Mouse (Mus musculus): ENCODE data around the gene Bcas2. TPM values are rescaled to one million over a fixed set of nuclear protein-coding genes. Genes with fewer than 3 reads are reported as not detected.
A peak's percentile ranks its signal among the peaks of the same experiment; 100 is the strongest.
"Not testable (repeated sequence)": the region's sequence is repeated elsewhere in the genome, so short reads cannot be mapped to it uniquely, and the experiment has no call there.

Bcas2 gene
- polyA plus RNA-seq, 2 experiments = 104 to 135 TPM

DNA sequence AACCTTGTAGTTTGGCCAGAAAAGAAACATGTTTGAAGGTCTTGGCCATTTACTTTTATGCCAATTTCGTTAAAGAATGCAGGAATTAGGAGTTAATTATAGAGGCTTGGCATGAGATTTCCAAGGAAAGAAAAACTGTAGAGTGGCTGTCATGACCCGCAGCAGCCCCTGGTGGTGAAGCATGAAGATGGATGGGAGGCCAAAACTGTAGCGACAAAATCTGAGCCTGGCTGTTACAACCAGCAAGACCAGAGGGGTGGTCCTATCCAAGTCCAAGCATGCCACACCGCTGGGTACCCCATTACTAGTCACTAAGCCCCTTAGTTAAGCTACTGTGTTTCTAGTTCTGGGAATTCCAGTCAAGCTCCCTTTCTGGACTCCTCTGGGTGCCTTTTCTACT, 9.7 kb downstream of the Bcas2 start:
- WGBS (ENCODE audit: insufficient replicate concordance) = 42% methylated on average over 4 of the region's 4 CpGs
- ATAC-seq (ENCODE audit: insufficient read depth) (no peak), DNase-seq (ENCODE audit: low read depth in 3 of 3, low spot score in 3 of 3) (no peak)
- Histone ChIP-seq H3K27me3 (ENCODE audit: control insufficient read depth, insufficient read depth, low read length) (no peaks in the 10 kb centered on the region), H3K27ac (no peak overlapping the region), H3K9ac (replicated peaks) (no peak overlapping the region), H3K4me1 (replicated peaks; ENCODE audit: control insufficient read depth in 2 of 2, insufficient read depth in 2 of 2, low read length in 1 of 2) (peaks cover 13% of the 10 kb centered on the region in 2 experiments), H3K36me3 (replicated peaks; ENCODE audit: control insufficient read depth, insufficient read depth, low read depth) (peaks cover 28% of the 10 kb centered on the region), H3K4me2 (ENCODE audit: low read depth) (no peak overlapping the region), H3K9me3 (ENCODE audit: control insufficient read depth, low read length) (no peaks in the 10 kb centered on the region), H3K4me3 (ENCODE audit: insufficient read depth in 1 of 2, low read depth in 2 of 2, low read length in 2 of 2) (no peak overlapping the region)
- TF ChIP-seq EP300 (IDR thresholded peaks at IDR 0.05; ENCODE audit: low read depth) = no peak
- peak; percentile 53 for TF ChIP-seq CTCF (IDR thresholded peaks at IDR 0.05; ENCODE audit: low read depth)

DNA sequence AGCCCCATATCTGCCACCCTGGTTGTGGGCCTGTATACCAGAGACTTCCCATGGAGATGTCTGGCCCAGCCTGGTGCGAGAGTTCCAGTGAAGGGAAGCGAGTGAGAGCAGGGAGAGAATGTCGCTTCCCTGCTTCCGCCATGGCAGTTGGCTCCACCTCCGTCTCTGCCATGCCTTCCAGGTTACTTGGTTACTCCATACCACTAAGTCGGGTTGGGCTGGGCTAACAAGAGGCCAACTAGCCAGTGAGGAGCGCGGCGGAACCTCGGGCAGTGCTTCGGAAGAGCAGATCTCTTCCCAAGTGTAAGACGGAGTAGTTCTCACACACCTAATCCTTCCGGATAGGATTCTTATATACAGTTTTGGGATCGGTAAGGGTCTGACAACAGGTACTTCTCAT, 11.4 kb downstream of the Bcas2 start:
- Histone ChIP-seq H3K4me3 (ENCODE audit: insufficient read depth in 1 of 2, low read depth in 2 of 2, low read length in 2 of 2) (no peak overlapping the region), H3K27ac (no peak overlapping the region), H3K4me2 (ENCODE audit: low read depth) (no peak overlapping the region), H3K9me3 (ENCODE audit: control insufficient read depth, low read length) (no peaks in the 10 kb centered on the region), H3K4me1 (replicated peaks; ENCODE audit: control insufficient read depth in 2 of 2, insufficient read depth in 2 of 2, low read length in 1 of 2) (no peaks in the 10 kb centered on the region; a peak in 1 of 4 replicates), H3K36me3 (replicated peaks; ENCODE audit: control insufficient read depth, insufficient read depth, low read depth) (peaks cover 13% of the 10 kb centered on the region), H3K9ac (replicated peaks) (no peak overlapping the region), H3K27me3 (ENCODE audit: control insufficient read depth, insufficient read depth, low read length) (no peaks in the 10 kb centered on the region)
- DNase-seq (ENCODE audit: low read depth in 3 of 3, low spot score in 3 of 3) = no peak
- ATAC-seq (ENCODE audit: insufficient read depth) = no peak
- no peak for TF ChIP-seq CTCF (IDR thresholded peaks at IDR 0.05; ENCODE audit: low read depth)
- TF ChIP-seq EP300 (IDR thresholded peaks at IDR 0.05; ENCODE audit: low read depth) = no peak
- WGBS (ENCODE audit: insufficient replicate concordance) = 79% methylated on average over 14 of the region's 14 CpGs

DNA sequence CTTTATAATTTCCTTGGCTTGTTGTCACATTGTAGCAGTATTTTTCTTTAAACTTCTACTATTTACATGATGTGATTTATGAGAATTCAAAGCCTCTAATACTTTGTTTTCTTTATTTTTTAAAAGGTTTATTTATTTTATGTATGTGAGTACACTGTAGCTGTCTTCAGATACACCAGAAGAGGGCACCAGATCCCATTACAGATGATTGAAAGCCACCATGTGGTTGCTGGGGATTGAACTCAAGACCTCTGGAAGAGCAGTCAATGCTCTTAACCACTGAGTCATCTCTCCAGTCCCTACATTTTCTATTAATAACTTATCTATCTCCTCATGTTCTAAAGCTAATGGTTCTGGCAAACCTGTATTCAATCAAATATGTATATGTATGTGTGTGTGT, 13.0 kb downstream of the Bcas2 start:
- not testable (repeated sequence) for H3K9ac ChIP-seq (replicated peaks); H3K4me1 ChIP-seq (replicated peaks; ENCODE audit: control insufficient read depth in 2 of 2, insufficient read depth in 2 of 2, low read length in 1 of 2); ATAC-seq (ENCODE audit: insufficient read depth); H3K27me3 ChIP-seq (ENCODE audit: control insufficient read depth, insufficient read depth, low read length); H3K27ac ChIP-seq; H3K9me3 ChIP-seq (ENCODE audit: control insufficient read depth, low read length); H3K36me3 ChIP-seq (replicated peaks; ENCODE audit: control insufficient read depth, insufficient read depth, low read depth); DNase-seq (ENCODE audit: low read depth in 3 of 3, low spot score in 3 of 3); H3K4me2 ChIP-seq (ENCODE audit: low read depth); H3K4me3 ChIP-seq (ENCODE audit: insufficient read depth in 1 of 2, low read depth in 2 of 2, low read length in 2 of 2)
- TF ChIP-seq CTCF (IDR thresholded peaks at IDR 0.05; ENCODE audit: low read depth) = peak; percentile 57

DNA sequence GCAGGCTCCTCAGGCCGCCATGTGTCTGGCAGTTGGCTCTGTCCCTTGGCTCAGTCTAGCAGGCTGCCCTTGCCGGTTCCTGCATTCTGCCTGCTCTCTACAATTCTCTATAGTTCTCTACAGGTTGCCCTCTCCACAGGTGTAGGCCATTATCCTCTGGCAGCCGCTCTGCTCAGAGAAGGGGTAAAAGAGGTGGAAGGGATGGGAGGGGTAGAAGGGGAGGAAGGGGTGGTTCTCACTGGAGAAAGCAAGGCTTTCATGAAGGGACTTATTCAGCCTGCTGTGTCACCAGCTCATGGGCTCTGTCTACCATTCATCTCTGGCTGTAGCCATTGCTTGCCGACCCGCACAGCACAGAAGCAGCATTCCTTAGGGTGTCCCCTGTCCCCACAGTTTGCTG, 17.0 kb downstream of the Bcas2 start:
- Histone ChIP-seq H3K4me3 (ENCODE audit: insufficient read depth in 1 of 2, low read depth in 2 of 2, low read length in 2 of 2) (no peak overlapping the region), H3K27ac (no peak overlapping the region), H3K4me2 (ENCODE audit: low read depth) (no peak overlapping the region), H3K27me3 (ENCODE audit: control insufficient read depth, insufficient read depth, low read length) (no peaks in the 10 kb centered on the region), H3K9ac (replicated peaks) (no peak overlapping the region), H3K4me1 (replicated peaks; ENCODE audit: control insufficient read depth in 2 of 2, insufficient read depth in 2 of 2, low read length in 1 of 2) (no peaks in the 10 kb centered on the region), H3K9me3 (ENCODE audit: control insufficient read depth, low read length) (peaks cover 3% of the 10 kb centered on the region; the same call in 1 of the 2 replicates), H3K36me3 (replicated peaks; ENCODE audit: control insufficient read depth, insufficient read depth, low read depth) (no peaks in the 10 kb centered on the region; the same call in 1 of the 2 replicates)
- ATAC-seq (ENCODE audit: insufficient read depth) = no peak
- DNase-seq (ENCODE audit: low read depth in 3 of 3, low spot score in 3 of 3) = no peak
- no peak for TF ChIP-seq EP300 (IDR thresholded peaks at IDR 0.05; ENCODE audit: low read depth)
- TF ChIP-seq CTCF (IDR thresholded peaks at IDR 0.05; ENCODE audit: low read depth) = no peak
- WGBS (ENCODE audit: insufficient replicate concordance) = 87% methylated on average over 5 of the region's 5 CpGs

- no peak overlapping the region for H3K27ac ChIP-seq
- no peaks in the 10 kb centered on the region for H3K4me1 ChIP-seq (replicated peaks; ENCODE audit: control insufficient read depth in 2 of 2, insufficient read depth in 2 of 2, low read length in 1 of 2)
- no peak overlapping the region for H3K4me3 ChIP-seq (ENCODE audit: insufficient read depth in 1 of 2, low read depth in 2 of 2, low read length in 2 of 2)
- WGBS (ENCODE audit: insufficient replicate concordance) = 98% methylated on average over 2 of the region's 2 CpGs
- no peaks in the 10 kb centered on the region for H3K27me3 ChIP-seq (ENCODE audit: control insufficient read depth, insufficient read depth, low read length)
- TF ChIP-seq CTCF (IDR thresholded peaks at IDR 0.05; ENCODE audit: low read depth) (no peak), EP300 (IDR thresholded peaks at IDR 0.05; ENCODE audit: low read depth) (no peak)
- H3K9ac ChIP-seq (replicated peaks) = no peak overlapping the region
- no peaks in the 10 kb centered on the region; the same call in 1 of the 2 replicates for H3K36me3 ChIP-seq (replicated peaks; ENCODE audit: control insufficient read depth, insufficient read depth, low read depth)
- H3K9me3 ChIP-seq (ENCODE audit: control insufficient read depth, low read length) = peaks cover 6% of the 10 kb centered on the region
- ATAC-seq (ENCODE audit: insufficient read depth) (no peak), DNase-seq (ENCODE audit: low read depth in 3 of 3, low spot score in 3 of 3) (no peak)
- H3K4me2 ChIP-seq (ENCODE audit: low read depth) = no peak overlapping the region
Measured at GRCm38 (mm10) chr3:103188856-103189255, 17.4 kb downstream of the Bcas2 start.

All from liver, embryonic 14.5 days (tissue).